Mouse (Mus musculus) heart, adult 8-10 months (tissue): Measurements from ENCODE around the gene Ackr4. TPM values are rescaled to one million over a fixed set of nuclear protein-coding genes. Genes with fewer than 3 reads are reported as not detected.

ENCODE experiments used
- DNase-seq: peaks from one replicate; pipeline ENCODE4 v3.0.0; 2022; ENCODE audit warnings: low spot score
- total RNA-seq, 4 experiments: library from RNA; stranded (reverse); gene quantifications; 2 replicates each; pipeline ENCODE4 v1.2.4; 2022

Gene Ackr4
- total RNA-seq, result 1 to 10 TPM; 1.6 to 3.1 (median 1.8) TPM

DNA sequence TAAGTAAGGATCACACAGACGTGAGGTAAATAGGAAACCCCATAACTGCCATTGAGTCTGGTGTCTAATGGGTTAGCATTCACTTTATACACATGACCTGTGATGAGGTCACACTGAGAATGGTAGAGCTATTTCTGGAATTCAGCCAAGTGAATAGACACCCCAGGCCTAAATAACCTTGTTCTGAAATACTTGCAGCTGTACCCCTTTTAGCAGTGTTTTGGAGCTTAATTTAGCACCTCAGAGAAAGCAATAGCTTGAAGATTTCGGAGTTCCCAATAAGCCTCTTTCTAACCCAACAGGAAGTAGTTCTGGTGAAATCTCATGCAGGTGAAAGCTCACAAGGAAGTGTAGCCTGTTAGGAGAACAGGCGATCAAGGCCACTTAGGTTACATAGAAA, at the start of gene Ackr4:
TSS of gene Ackr4 (minus strand) at position 101 of the 400 bp plus-strand sequence.
- no peak for DNase-seq

GRCm38 (mm10) chr9:104172342-104172741, 45.6 kb upstream of the Ackr4 start:
- no peak for DNase-seq

DNA sequence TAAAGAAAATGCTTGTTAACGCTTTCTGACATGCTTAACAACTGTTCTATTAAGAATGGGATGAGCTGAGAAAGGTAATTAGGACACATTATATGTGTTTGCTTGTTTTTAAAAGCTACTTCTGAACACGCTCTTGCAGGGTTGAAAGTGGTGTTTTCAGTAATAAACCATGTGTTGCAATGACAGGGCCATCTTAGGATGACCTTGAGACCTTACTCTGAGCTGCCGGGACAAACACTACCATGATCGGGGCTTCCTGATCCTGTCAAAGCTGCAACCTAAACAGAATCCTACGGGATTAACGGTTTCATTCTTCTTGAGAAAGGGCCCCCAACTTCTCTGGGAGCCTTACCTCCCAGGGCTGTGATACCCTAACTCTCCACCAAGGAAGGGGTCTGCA, 44.9 kb upstream of the Ackr4 start:
- no peak for DNase-seq

- no peak for DNase-seq
These were observed 43.3 kb upstream of the Ackr4 start for GRCm38 (mm10) chr9:104169986-104170385.

GRCm38 (mm10) chr9:104165926-104166325, 39.2 kb upstream of the Ackr4 start:
- no peak for DNase-seq

GRCm38 (mm10) chr9:104164194-104164593, 37.5 kb upstream of the Ackr4 start:
- DNase-seq, result no peak

DNA sequence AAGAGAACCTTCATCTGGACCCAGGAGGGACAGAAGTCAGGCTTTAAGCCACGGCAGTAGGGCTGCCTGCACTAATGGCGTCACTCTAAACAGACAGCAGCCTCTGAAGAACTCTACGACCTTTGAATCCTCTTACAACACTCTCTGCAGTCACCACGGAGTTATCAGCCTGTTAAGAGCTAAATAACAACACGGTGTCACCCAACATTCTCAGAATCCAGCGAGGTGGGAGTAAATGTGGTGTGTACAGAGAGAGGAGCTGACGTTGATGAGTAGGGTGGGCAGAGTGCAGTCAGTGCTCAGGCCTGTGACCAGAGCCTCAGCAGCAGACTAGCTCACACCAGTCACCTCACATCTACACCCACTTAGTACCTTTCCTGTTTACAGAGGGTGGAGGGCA, 34.4 kb upstream of the Ackr4 start:
- DNase-seq, result no peak

DNA sequence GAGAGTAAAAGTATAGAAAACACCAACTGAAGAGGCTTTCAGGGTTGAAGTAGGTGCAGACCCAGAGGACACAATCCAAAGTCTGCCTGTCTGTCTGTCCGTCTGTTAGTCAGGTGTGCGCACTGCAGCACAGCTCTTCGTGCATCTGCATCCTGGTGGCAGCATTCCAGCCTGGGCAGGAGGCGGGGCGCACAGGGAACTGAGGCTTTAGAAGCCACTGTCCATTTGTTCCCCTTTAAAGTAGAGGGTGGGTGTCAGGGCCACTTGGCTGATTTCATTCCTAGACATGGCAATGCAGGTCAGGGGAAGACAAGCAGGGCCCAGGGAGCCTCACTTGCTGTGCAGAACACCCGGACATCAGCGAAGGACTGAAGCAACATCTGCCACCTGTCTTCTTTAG, 30.6 kb upstream of the Ackr4 start:
- no peak for DNase-seq

GRCm38 (mm10) chr9:104156506-104156905, 29.8 kb upstream of the Ackr4 start:
- no peak for DNase-seq

GRCm38 (mm10) chr9:104155100-104155715, 28.5 kb upstream of the Ackr4 start:
- DNase-seq, result no peak

DNA sequence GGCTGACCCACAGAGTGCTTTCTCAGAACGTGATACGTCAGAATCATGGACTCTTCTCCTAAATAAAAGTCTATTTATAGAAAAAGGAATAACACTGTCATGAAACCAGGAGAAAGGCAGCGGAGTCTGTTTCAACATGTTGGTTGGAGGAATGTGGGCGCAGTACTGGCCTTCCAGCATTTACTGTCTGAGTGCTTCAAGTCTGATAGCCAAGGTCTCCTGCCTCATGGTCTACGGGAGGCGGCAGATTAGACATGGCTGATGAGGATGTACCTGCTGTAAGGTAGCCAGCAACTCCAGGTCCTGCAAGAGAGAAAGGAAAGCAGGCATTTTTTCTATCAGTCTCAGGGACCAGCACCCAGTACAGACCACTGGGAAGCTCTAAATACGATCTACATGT, 25.4 kb upstream of the Ackr4 start:
- no peak for DNase-seq

GRCm38 (mm10) chr9:104148969-104149368, 22.2 kb upstream of the Ackr4 start:
- DNase-seq, result no peak

DNA sequence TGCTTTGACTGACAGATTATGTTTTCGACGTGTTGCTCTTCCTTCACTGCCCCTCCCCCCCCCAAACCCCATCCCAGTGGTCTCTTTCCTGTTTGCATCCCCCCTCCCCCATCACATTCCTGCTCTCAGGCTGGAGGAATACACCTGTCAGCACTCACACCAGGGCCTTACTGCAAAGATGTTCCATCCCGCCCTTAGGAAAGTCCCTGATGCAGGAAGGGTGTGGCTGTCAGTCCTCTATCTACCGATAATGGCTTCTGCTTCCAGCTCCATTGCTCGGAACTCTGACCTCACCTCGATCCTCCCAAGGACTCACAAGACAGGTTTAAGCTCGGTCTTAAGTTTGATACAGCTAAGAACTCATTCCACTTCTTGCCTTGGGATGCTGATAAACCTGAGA, 19.9 kb upstream of the Ackr4 start:
- no peak for DNase-seq

- no peak for DNase-seq
These were observed 17.7 kb upstream of the Ackr4 start for GRCm38 (mm10) chr9:104144314-104144996.

- no peak for DNase-seq
These were observed 16.1 kb upstream of the Ackr4 start for GRCm38 (mm10) chr9:104142805-104143204.

DNA sequence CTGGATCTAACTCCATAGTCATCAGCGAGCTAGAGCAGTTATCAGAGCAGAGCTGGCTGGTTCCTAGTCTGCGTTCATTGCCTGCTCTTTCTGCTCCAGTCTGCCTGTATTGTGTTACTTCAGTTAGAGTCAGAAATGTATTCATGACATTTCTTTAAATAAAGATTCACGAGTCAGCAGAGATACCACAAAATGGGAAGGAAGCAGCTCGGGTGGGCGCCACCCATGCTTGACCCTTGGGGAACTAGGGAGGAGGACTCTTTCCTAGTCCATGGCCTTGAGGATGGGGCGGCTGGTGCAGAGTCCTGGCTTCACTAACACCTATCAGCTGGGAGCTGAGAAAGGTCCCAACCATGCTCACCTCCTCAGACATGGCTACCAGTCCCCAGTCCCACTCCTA, 13.6 kb upstream of the Ackr4 start:
- peak; percentile 15 for DNase-seq

GRCm38 (mm10) chr9:104130141-104130755, 3.5 kb upstream of the Ackr4 start:
- peak; percentile 57 for DNase-seq

DNA sequence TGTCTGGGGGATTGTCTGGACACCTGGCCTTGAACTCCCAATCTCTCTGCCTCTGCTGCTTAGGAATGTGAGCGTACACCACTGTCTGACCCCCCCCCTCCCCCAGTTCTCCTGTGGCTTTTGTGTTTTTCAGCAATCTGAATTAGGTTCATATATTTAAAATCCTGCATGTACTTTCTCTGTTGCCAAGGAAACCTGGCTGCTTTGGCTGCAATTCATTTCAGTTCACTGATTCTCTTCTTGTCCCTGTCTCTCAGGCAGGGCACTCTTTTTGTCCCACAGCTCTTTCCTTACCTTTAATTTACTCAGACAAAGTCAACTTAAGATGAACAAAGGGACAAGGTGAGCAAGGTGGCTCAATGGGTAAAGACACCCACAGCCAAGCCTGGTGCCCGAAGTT, 1.4 kb upstream of the Ackr4 start:
- no peak for DNase-seq

DNA sequence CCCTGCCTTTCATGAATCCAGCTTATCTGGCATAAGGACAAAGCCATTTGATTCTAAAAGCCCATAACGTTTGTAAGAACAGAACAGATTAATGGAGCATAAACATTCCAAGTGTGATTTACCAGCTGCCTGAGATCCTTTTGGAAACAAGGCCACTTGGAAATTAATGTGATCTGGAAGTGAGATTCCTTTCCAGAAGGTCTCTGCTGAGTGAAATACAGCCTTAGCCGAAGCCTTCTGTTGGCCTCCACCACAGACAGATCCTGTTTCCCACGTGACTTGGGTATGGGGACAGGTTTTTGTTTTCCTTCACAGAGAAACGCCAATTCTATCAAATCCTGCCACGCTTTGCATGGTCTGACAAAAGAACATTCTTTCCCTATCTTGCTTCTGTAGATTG, 3.1 kb downstream of the Ackr4 start:
- DNase-seq, result no peak

DNA sequence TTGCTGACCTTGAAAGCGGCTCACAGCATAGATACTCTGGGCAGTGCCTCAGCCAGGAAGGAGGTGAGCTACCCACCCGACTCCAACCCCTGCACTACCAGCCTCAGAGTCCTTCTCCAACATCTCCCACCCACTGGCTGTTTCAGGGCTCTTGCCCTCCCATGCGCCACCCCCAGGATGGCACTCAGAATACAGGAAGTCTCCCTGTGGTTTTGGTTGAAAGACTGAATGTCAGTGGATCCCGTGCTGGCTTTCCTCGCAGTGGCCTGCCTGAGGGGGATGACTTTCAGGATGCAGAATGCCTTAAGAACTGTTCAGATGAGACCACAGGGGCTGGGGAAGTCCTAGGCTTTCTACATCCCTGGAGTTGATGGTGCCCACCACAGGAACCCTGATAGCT, 3.6 kb downstream of the Ackr4 start:
- DNase-seq, result no peak

DNA sequence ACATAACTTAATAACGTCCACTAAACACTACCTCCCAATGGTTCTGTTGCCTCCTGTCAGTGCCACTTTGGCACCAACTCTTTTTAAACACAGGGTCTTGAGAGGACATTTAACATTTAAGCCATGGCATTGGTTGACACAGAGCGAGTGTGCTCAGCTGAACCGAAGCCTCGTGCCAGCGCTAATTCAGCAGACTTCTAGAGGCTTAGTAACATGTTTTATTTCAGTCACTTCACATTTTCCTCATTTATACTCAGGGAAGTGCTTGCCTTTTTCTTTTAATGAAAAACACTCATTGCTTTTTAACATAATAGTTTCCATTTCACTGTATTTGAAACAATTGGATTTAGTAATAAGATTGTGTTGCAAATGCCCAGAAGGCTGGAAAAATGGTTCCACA, 17.6 kb downstream of the Ackr4 start:
- DNase-seq, result no peak

GRCm38 (mm10) chr9:104108571-104109143, 18.1 kb downstream of the Ackr4 start:
- peak; percentile 45 for DNase-seq

DNA sequence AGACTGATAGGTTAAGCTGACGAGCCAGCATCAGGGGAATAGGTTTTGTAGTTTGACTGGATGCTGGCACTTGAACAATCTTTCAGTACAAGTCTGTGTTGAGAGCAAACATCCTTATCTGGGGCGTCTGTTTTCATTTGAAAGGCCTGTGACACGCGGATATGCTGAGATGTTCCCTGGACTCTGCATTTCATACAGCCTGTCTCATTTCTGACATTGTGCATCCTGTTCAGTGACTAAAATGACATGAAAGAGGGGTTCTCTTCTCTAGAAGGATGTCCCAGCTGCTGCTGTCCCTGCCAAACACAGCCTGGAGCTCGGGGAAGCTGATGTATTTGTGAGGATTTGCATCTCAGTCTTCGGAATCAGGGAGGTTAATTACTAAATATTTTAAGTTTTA, 19.3 kb downstream of the Ackr4 start:
- no peak for DNase-seq
